Mouse (Mus musculus) Patski (cell line): ENCODE data around the gene Hif1an. TPM values are rescaled to one million over a fixed set of nuclear protein-coding genes. Genes with fewer than 3 reads are reported as not detected.

Experiments
- ATAC-seq: fragments of 100-300 bp; one replicate; pipeline ENCODE4 v1.8.0; 2021
- CTCF ChIA-PET: fragments of 350-600 bp; sonication (Branson Sonifier 250); formaldehyde crosslinking; loops from one replicate; lab custom pipeline; 2022; ENCODE audit warnings: inconsistent platforms; lab: Charles Lee
- POLR2A ChIA-PET: fragments of 350-600 bp; sonication (Branson Sonifier 250); formaldehyde crosslinking; loops from one replicate; lab custom pipeline; 2022; ENCODE audit warnings: antibody characterized with exemption, inconsistent platforms; lab: Charles Lee
- DNase-seq: peaks from one replicate; pipeline ENCODE4 v3.0.0-alpha.2; 2011; ENCODE audit warnings: low read depth, low spot score
- H3K27me3 ChIP-seq: fragments of 371-371 bp; one replicate; pipeline ENCODE4 v1.5.1; 2021
- CTCF ChIP-seq: fragments of 100-300 bp; IDR thresholded peaks from one replicate; pipeline ENCODE4 v1.5.1; 2021
- in situ Hi-C: fragments of 300-500 bp; cut with MboI; formaldehyde crosslinking; loops from 3 replicates; pipeline ENCODE4 v1.11.1; 2018; ENCODE audit warnings: low pct_unique_long_range_greater_than_20kb, mixed read lengths
- polyA plus RNA-seq: library from polyadenylated mRNA; unstranded; gene quantifications from one replicate; pipeline ENCODE4 v1.2.3, GENCODE M21; 2021

Gene Hif1an
- polyA plus RNA-seq, 1 experiment from 2014 or later, result 25.1 TPM

GRCm38 (mm10) chr19:44554861-44555590 lies 7.6 kb upstream of the Hif1an start, which contains the start of gene Ndufb8:
TSS of gene Ndufb8 (minus strand) at chr19:44555440.
- DNase-seq (peak; percentile 60), ATAC-seq (peak; percentile 60)
- ChIA-PET POLR2A (interaction anchor here (0.6 to 2.2 kb wide), 3 partner anchors 8 to 463 kb away, joined by 3 to 14 read pairs (median 7); partner anchors contain the start of gene Hif1an), CTCF (interaction anchor here (1.2 kb wide), 1 partner anchor 340 kb away, joined by 3 read pairs; no protein-coding TSS in a partner anchor)
- in situ Hi-C loops, result no loop called here
- no peak for TF ChIP-seq CTCF
- H3K27me3 ChIP-seq, result peaks cover 14% of the 10 kb centered on the region

- POLR2A ChIA-PET, result interaction anchor here (0.5 to 2.8 kb wide), 5 partner anchors 10 to 774 kb away, joined by 3 to 14 read pairs (median 3); no protein-coding TSS in a partner anchor
- in situ Hi-C loops, result no loop called here
- peaks cover 13% of the 10 kb centered on the region for H3K27me3 ChIP-seq
- CTCF ChIA-PET, result interaction anchor here (0.9 to 2.0 kb wide), 5 partner anchors 10 to 332 kb away, joined by 3 to 5 read pairs (median 5); no protein-coding TSS in a partner anchor
- no peak for TF ChIP-seq CTCF
- DNase-seq (no peak), ATAC-seq (no peak)
Observed at GRCm38 (mm10) chr19:44564006-44564405, 1.4 kb downstream of the Hif1an start.

- ATAC-seq, result no peak
- H3K27me3 ChIP-seq, result no peaks in the 10 kb centered on the region
- in situ Hi-C loops, result no loop called here
- POLR2A ChIA-PET, result interaction anchor here (0.8 to 1.6 kb wide), 2 partner anchors 13 to 179 kb away, joined by 3 read pairs; no protein-coding TSS in a partner anchor
- CTCF ChIA-PET, result interaction anchor here (1.0 to 2.2 kb wide), 3 partner anchors 14 to 327 kb away, joined by 3 to 8 read pairs (median 4); no protein-coding TSS in a partner anchor
- no peak for DNase-seq
- TF ChIP-seq CTCF, result no peak
Observed at GRCm38 (mm10) chr19:44567763-44568162, 5.1 kb downstream of the Hif1an start.

- ChIA-PET CTCF (interaction anchor here (1.1 to 1.6 kb wide), 2 partner anchors 10 to 13 kb away, joined by 4 to 5 read pairs; partner anchors contain the start of gene Hif1an), POLR2A (no interaction called here)
- ATAC-seq (no peak), DNase-seq (no peak)
- no peak for TF ChIP-seq CTCF
- no peaks in the 10 kb centered on the region for H3K27me3 ChIP-seq
- in situ Hi-C loops, result no loop called here
Observed at GRCm38 (mm10) chr19:44576275-44576674, 13.6 kb downstream of the Hif1an start.

GRCm38 (mm10) chr19:44578038-44578437 lies 15.4 kb downstream of the Hif1an start:
- no peak for ATAC-seq
- no peak for DNase-seq
- TF ChIP-seq CTCF, result no peak
- in situ Hi-C loops, result no loop called here
- ChIA-PET CTCF (interaction anchor here (0.9 to 8.6 kb wide), 3 partner anchors 16 to 319 kb away, joined by 3 to 97 read pairs (median 3); partner anchors contain the start of gene Hif1an), POLR2A (no interaction called here)
- H3K27me3 ChIP-seq, result no peaks in the 10 kb centered on the region

- H3K27me3 ChIP-seq, result no peaks in the 10 kb centered on the region
- in situ Hi-C loops, result loop anchor here (5.0 to 10.0 kb wide), 2 partner anchors 310 to 453 kb away; no protein-coding TSS in a partner anchor
Observed at GRCm38 (mm10) chr19:44582103-44582502, 19.5 kb downstream of the Hif1an start.

GRCm38 (mm10) chr19:44582638-44583309 lies 20.1 kb downstream of the Hif1an start:
- POLR2A ChIA-PET, result interaction anchor here (0.7 to 2.8 kb wide), 6 partner anchors 20 to 313 kb away, joined by 3 to 20 read pairs (median 6); partner anchors contain the start of genes Hif1an and Pax2
- no peaks in the 10 kb centered on the region for H3K27me3 ChIP-seq
- CTCF ChIA-PET, result interaction anchor here (0.7 to 8.6 kb wide), 20 partner anchors 10 to 449 kb away, joined by 3 to 97 read pairs (median 4); no protein-coding TSS in a partner anchor
- ATAC-seq (peak; percentile 68), DNase-seq (peak; percentile 67)
- in situ Hi-C loops, result loop anchor here (5.0 to 10.0 kb wide), 2 partner anchors 310 to 452 kb away; no protein-coding TSS in a partner anchor
- peak; percentile 100 for TF ChIP-seq CTCF

More at GRCm38 (mm10) chr19:44582103-44582502, 19.5 kb downstream of the Hif1an start:
- ATAC-seq (no peak), DNase-seq (no peak)
- POLR2A ChIA-PET, result interaction anchor here (0.7 to 2.8 kb wide), 7 partner anchors 19 to 493 kb away, joined by 3 to 20 read pairs (median 6); partner anchors contain the start of genes Hif1an, Kazald1 and Pax2
- CTCF ChIA-PET, result interaction anchor here (1.0 to 8.6 kb wide), 17 partner anchors 10 to 449 kb away, joined by 3 to 97 read pairs (median 5); partner anchors contain the start of gene Hif1an
- TF ChIP-seq CTCF, result no peak

GRCm38 (mm10) chr19:44588036-44588435 lies 25.4 kb downstream of the Hif1an start:
- POLR2A ChIA-PET, result interaction anchor here (0.8 to 1.4 kb wide), 2 partner anchors 167 to 306 kb away, joined by 4 to 6 read pairs; partner anchors contain the start of gene Pax2
- no peak for TF ChIP-seq CTCF
- ATAC-seq (no peak), DNase-seq (no peak)
- no peaks in the 10 kb centered on the region for H3K27me3 ChIP-seq
- CTCF ChIA-PET, result interaction anchor here (1.0 to 1.5 kb wide), 3 partner anchors 12 to 168 kb away, joined by 3 read pairs; partner anchors contain the start of gene Pax2
- in situ Hi-C loops, result loop anchor here (5.0 to 10.0 kb wide), 2 partner anchors 164 to 447 kb away; no protein-coding TSS in a partner anchor

GRCm38 (mm10) chr19:44589591-44590223 lies 27.1 kb downstream of the Hif1an start:
- no peak for TF ChIP-seq CTCF
- DNase-seq (no peak), ATAC-seq (no peak)
- in situ Hi-C loops, result loop anchor here (5.0 to 10.0 kb wide), 2 partner anchors 163 to 445 kb away; no protein-coding TSS in a partner anchor
- CTCF ChIA-PET, result no interaction called here
- H3K27me3 ChIP-seq, result no peaks in the 10 kb centered on the region
- POLR2A ChIA-PET, result interaction anchor here (0.6 kb wide), 1 partner anchor 349 kb away, joined by 5 read pairs; no protein-coding TSS in a partner anchor
